Mouse (Mus musculus) CH12.LX (cell line): ENCODE results near the gene Tsc22d4. TPM values are rescaled to one million over a fixed set of nuclear protein-coding genes. Genes with fewer than 3 reads are reported as not detected.

ENCODE experiments used
- DNase-seq: peaks from one replicate; pipeline ENCODE4 v3.0.0-alpha.2; 2013; ENCODE audit errors: extremely low read depth
- H3K27ac ChIP-seq: 2 replicates; pipeline ENCODE4 v1.5.1; 2012; ENCODE audit warnings: low read depth, mild to moderate bottlenecking, control low read depth, moderate library complexity; ENCODE audit not compliant: insufficient read depth
- H3K27me3 ChIP-seq: replicated peaks from 2 replicates; pipeline ENCODE3; 2012; ENCODE audit warnings: inconsistent platforms
- H3K36me3 ChIP-seq, 2 experiments: replicated peaks in 1 of 2; 2 replicates each; pipeline versions ENCODE3 to v1.6.1; 2012; ENCODE audit warnings: inconsistent platforms in 1 of 2, low read length in 1 of 2, mild to moderate bottlenecking in 1 of 2, mixed read lengths in 1 of 2, moderate library complexity in 1 of 2; ENCODE audit not compliant: control insufficient read depth in 1 of 2, insufficient read depth in 1 of 2
- H3K4me1 ChIP-seq, 2 experiments: 2 replicates each; pipeline ENCODE4 v1.6.1; 2012; ENCODE audit warnings: inconsistent platforms in 1 of 2, moderate library complexity in 1 of 2; ENCODE audit not compliant: insufficient read depth in 2 of 2, control insufficient read depth in 1 of 2
- H3K4me2 ChIP-seq: 2 replicates; pipeline ENCODE4 v1.6.1; 2012; ENCODE audit warnings: low read depth, mild to moderate bottlenecking, control low read depth; ENCODE audit not compliant: poor library complexity, insufficient read depth, severe bottlenecking
- H3K4me3 ChIP-seq, 3 experiments: fragments of 150-350 bp in 1 of 3; sonication (generic) in 1 of 3; replicated peaks in 1 of 3; 2 replicates each; pipeline versions ENCODE3 to v1.5.1; 2011 to 2012; ENCODE audit warnings: low read depth in 2 of 3, low read length in 2 of 3, mild to moderate bottlenecking in 2 of 3, moderate library complexity in 2 of 3, control low read depth in 1 of 3, improper control_type of control experiment in 1 of 3, inconsistent platforms in 1 of 3, mixed read lengths in 1 of 3; ENCODE audit not compliant: poor library complexity in 1 of 3
- H3K79me2 ChIP-seq: replicated peaks from 2 replicates; pipeline ENCODE4 v1.6.1; 2012; ENCODE audit warnings: mild to moderate bottlenecking, moderate library complexity; ENCODE audit not compliant: control insufficient read depth, poor library complexity, insufficient read depth, severe bottlenecking; ENCODE audit errors: extremely low read depth
- H3K9ac ChIP-seq: 2 replicates; pipeline ENCODE4 v1.6.1; 2012; ENCODE audit warnings: low read depth, mild to moderate bottlenecking, control low read depth, moderate library complexity; ENCODE audit not compliant: insufficient read depth
- H3K9me3 ChIP-seq: replicated peaks from 2 replicates; pipeline ENCODE3; 2012; ENCODE audit warnings: low read length, inconsistent platforms, mixed read lengths
- BHLHE40 ChIP-seq: IDR thresholded peaks from 2 replicates; pipeline ENCODE4 v1.6.1; 2011; ENCODE audit warnings: mild to moderate bottlenecking, low read depth, low read length, improper control_type of control experiment
- CHD1 ChIP-seq: IDR thresholded peaks from 2 replicates; pipeline ENCODE4 v1.6.1; 2012; ENCODE audit warnings: low read depth, low read length, improper control_type of control experiment, inconsistent platforms
- CHD2 ChIP-seq: IDR thresholded peaks from 2 replicates; pipeline ENCODE4 v1.6.1; 2011; ENCODE audit warnings: low read length, improper control_type of control experiment
- CTCF ChIP-seq, 2 experiments: IDR thresholded peaks in 1 of 2; conservative IDR thresholded peaks in 1 of 2; 2 replicates each; pipeline ENCODE4 v1.5.1; 2011 to 2012; ENCODE audit warnings: low read depth in 2 of 2, low read length in 2 of 2, improper control_type of control experiment in 1 of 2, inconsistent platforms in 1 of 2, mild to moderate bottlenecking in 1 of 2, moderate library complexity in 1 of 2
- E2F4 ChIP-seq: IDR thresholded peaks from 2 replicates; pipeline ENCODE4 v1.6.1; 2011; ENCODE audit warnings: low read depth, low read length, improper control_type of control experiment; ENCODE audit not compliant: insufficient replicate concordance
- ELF1 ChIP-seq: IDR thresholded peaks from 2 replicates; pipeline ENCODE4 v1.6.1; 2014; ENCODE audit warnings: low read depth, mild to moderate bottlenecking, inconsistent platforms, low read length, improper control_type of control experiment
- EP300 ChIP-seq: IDR thresholded peaks from 2 replicates; pipeline ENCODE4 v1.6.1; 2011; ENCODE audit warnings: low read length, improper control_type of control experiment
- ETS1 ChIP-seq: conservative IDR thresholded peaks from 2 replicates; pipeline ENCODE4 v1.6.1; 2012; ENCODE audit warnings: low read depth, mild to moderate bottlenecking, inconsistent platforms, low read length, improper control_type of control experiment, moderate library complexity
- GABPA ChIP-seq: IDR thresholded peaks from 2 replicates; pipeline ENCODE4 v1.6.1; 2012; ENCODE audit warnings: low read depth, low read length, improper control_type of control experiment, inconsistent platforms; ENCODE audit not compliant: insufficient replicate concordance
- HCFC1 ChIP-seq: IDR thresholded peaks from 2 replicates; pipeline ENCODE4 v1.6.1; 2012; ENCODE audit warnings: low read depth, mild to moderate bottlenecking, inconsistent platforms, low read length, improper control_type of control experiment
- IRF4 ChIP-seq: IDR thresholded peaks from 2 replicates; pipeline ENCODE4 v1.6.1; 2014; ENCODE audit warnings: low read depth, mild to moderate bottlenecking, inconsistent platforms, low read length, improper control_type of control experiment
- JUND ChIP-seq: conservative IDR thresholded peaks from 2 replicates; pipeline ENCODE4 v1.6.1; 2011; ENCODE audit warnings: low read depth, low read length, improper control_type of control experiment
- KAT2A ChIP-seq: IDR thresholded peaks from 2 replicates; pipeline ENCODE4 v1.6.1; 2012; ENCODE audit warnings: low read length, improper control_type of control experiment, inconsistent platforms; ENCODE audit not compliant: insufficient replicate concordance
- MAX ChIP-seq: IDR thresholded peaks from 2 replicates; pipeline ENCODE4 v1.6.1; 2011; ENCODE audit warnings: low read length, improper control_type of control experiment
- MAZ ChIP-seq: IDR thresholded peaks from 2 replicates; pipeline ENCODE4 v1.6.1; 2012; ENCODE audit warnings: low read depth, mild to moderate bottlenecking, inconsistent platforms, low read length, improper control_type of control experiment, moderate library complexity
- MEF2A ChIP-seq: IDR thresholded peaks from 2 replicates; pipeline ENCODE4 v1.6.1; 2014; ENCODE audit warnings: low read depth, mild to moderate bottlenecking, inconsistent platforms, low read length, improper control_type of control experiment, borderline replicate concordance
- MYC ChIP-seq: IDR thresholded peaks from 2 replicates; pipeline ENCODE4 v1.6.1; 2011; ENCODE audit warnings: low read depth, mild to moderate bottlenecking, improper control_type of control experiment, low read length
- NELFE ChIP-seq: IDR thresholded peaks from 2 replicates; pipeline ENCODE4 v1.6.1; 2011; ENCODE audit warnings: low read depth, low read length, improper control_type of control experiment
- NRF1 ChIP-seq: IDR thresholded peaks from 2 replicates; pipeline ENCODE4 v1.6.1; 2014; ENCODE audit warnings: low read depth, mild to moderate bottlenecking, inconsistent platforms, low read length, improper control_type of control experiment, moderate library complexity
- PAX5 ChIP-seq: IDR thresholded peaks from 2 replicates; pipeline ENCODE4 v1.6.1; 2012; ENCODE audit warnings: low read length, inconsistent platforms, mixed read lengths
- POLR2A ChIP-seq: IDR thresholded peaks from 2 replicates; pipeline ENCODE4 v1.6.1; 2011; ENCODE audit warnings: low read depth, mild to moderate bottlenecking, improper control_type of control experiment, low read length
- POLR2AphosphoS2 ChIP-seq: IDR thresholded peaks from 2 replicates; pipeline ENCODE4 v1.6.1; 2011; ENCODE audit warnings: low read depth, low read length, improper control_type of control experiment
- RAD21 ChIP-seq: IDR thresholded peaks from 2 replicates; pipeline ENCODE4 v1.6.1; 2011; ENCODE audit warnings: low read depth, mild to moderate bottlenecking, low read length, improper control_type of control experiment, moderate library complexity
- RCOR1 ChIP-seq: conservative IDR thresholded peaks from 2 replicates; pipeline ENCODE4 v1.6.1; 2012; ENCODE audit warnings: low read depth, mild to moderate bottlenecking, inconsistent platforms, low read length, improper control_type of control experiment
- SMC3 ChIP-seq: IDR thresholded peaks from 2 replicates; pipeline ENCODE4 v1.6.1; 2011; ENCODE audit warnings: low read depth, low read length, improper control_type of control experiment
- TCF12 ChIP-seq: IDR thresholded peaks from 2 replicates; pipeline ENCODE4 v1.6.1; 2014; ENCODE audit warnings: low read depth, mild to moderate bottlenecking, inconsistent platforms, low read length, improper control_type of control experiment
- UBTF ChIP-seq: IDR thresholded peaks from 2 replicates; pipeline ENCODE4 v1.6.1; 2012; ENCODE audit warnings: low read depth, mild to moderate bottlenecking, inconsistent platforms, low read length, improper control_type of control experiment, moderate library complexity
- USF2 ChIP-seq: conservative IDR thresholded peaks from 2 replicates; pipeline ENCODE4 v1.6.1; 2011; ENCODE audit warnings: low read depth, low read length, improper control_type of control experiment
- ZC3H11A ChIP-seq: IDR thresholded peaks from 2 replicates; pipeline ENCODE4 v1.6.1; 2012; ENCODE audit warnings: low read depth, mild to moderate bottlenecking, inconsistent platforms, low read length, improper control_type of control experiment
- ZKSCAN1 ChIP-seq: IDR thresholded peaks from 2 replicates; pipeline ENCODE4 v1.6.1; 2012; ENCODE audit warnings: low read depth, inconsistent platforms, low read length, improper control_type of control experiment, borderline replicate concordance
- dilution Hi-C: fragments of 300-500 bp; cut with MboI; formaldehyde crosslinking; loops from 2 replicates; pipeline ENCODE4 v1.14.3; 2020; ENCODE audit warnings: low sequenced_read_pairs; ENCODE audit not compliant: extremely low pct_unique_long_range_greater_than_20kb, extremely low pct_ligation_motif_present
- in situ Hi-C: fragments of 300-500 bp; cut with MboI; formaldehyde crosslinking; loops from 3 replicates; pipeline ENCODE4 v1.14.3; 2019; ENCODE audit warnings: low sequenced_read_pairs, low pct_ligation_motif_present, low pct_unique_long_range_greater_than_20kb, mixed read lengths
- polyA plus RNA-seq: library from polyadenylated mRNA; unstranded; fragments of >175 nt; gene quantifications from 2 replicates; pipeline ENCODE4 v1.2.1, GENCODE M21; 2012; ENCODE audit warnings: low read depth; ENCODE audit not compliant: insufficient read length
- total RNA-seq, 2 experiments: library from RNA; depleted of rRNA; stranded (reverse); fragments of 300-350 nt in 1 of 2; fragments of >200 nt in 1 of 2; gene quantifications; 2 replicates each; pipeline ENCODE4 v1.2.3; 2012 to 2014

Tsc22d4 gene
- total and polyA plus RNA-seq, 3 experiments, result 28.2 to 103 (median 39.9) TPM

GRCm38 (mm10) chr5:137786109-137786942, 40.8 kb downstream of the Tsc22d4 start (continued):
- no peak; the same call in 1 of the 2 replicates for TF ChIP-seq MEF2A
- no peak for TF ChIP-seq EP300
- TF ChIP-seq TCF12, result peak; percentile 34
- TF ChIP-seq ZC3H11A, result no peak
- TF ChIP-seq ETS1, result peak; percentile 54
- TF ChIP-seq ELF1, result peak; percentile 65
- TF ChIP-seq MAZ, result peak; percentile 67; the same call in 1 of the 2 replicates
- TF ChIP-seq USF2, result peak; percentile 48; the same call in 1 of the 2 replicates
- TF ChIP-seq NRF1, result peak; percentile 86
- peak; percentile 95 for TF ChIP-seq NELFE
- peak; percentile 95 for TF ChIP-seq MYC

GRCm38 (mm10) chr5:137787151-137787928, 41.8 kb downstream of the Tsc22d4 start, which contains the start of the genes Mepce and Zcwpw1:
Gene Mepce, minus strand, starts transcription at chr5:137787655.
Gene Zcwpw1, plus strand, starts transcription at chr5:137787798.
- Histone ChIP-seq H3K79me2 (peaks cover 32% of the 10 kb centered on the region), H3K36me3 (peaks cover 19 to 29% of the 10 kb centered on the region in 2 experiments), H3K4me2 (peak within 1 kb of the TSS; percentile 57), H3K27me3 (no peaks in the 10 kb centered on the region), H3K9me3 (peaks cover 2% of the 10 kb centered on the region), H3K27ac (peak within 1 kb of the TSS; percentile 92), H3K4me1 (peaks cover 19 to 35% of the 10 kb centered on the region in 2 experiments), H3K9ac (peak within 1 kb of the TSS; percentile 99), H3K4me3 (peak within 1 kb of the TSS; percentile 70 to 76 (median 75))
- dilution Hi-C loops (no loop called here), in situ Hi-C loops (no loop called here)
- peak; percentile 91 for DNase-seq
- TF ChIP-seq CTCF (conservative IDR thresholded peaks at IDR 0.05 in 1 of 2, IDR thresholded peaks at IDR 0.05 in 1 of 2; ENCODE audit: low read depth in 2 of 2, low read length in 2 of 2) (peak in 1 of 2 experiments; percentile 71; a peak in 2 of 4 replicates), EP300 (no peak), POLR2A (peak; percentile 24; the same call in 1 of the 2 replicates), MYC (peak; percentile 87), PAX5 (no peak), SMC3 (peak; percentile 38), MEF2A (peak; percentile 49; the same call in 1 of the 2 replicates), KAT2A (peak; percentile 92), UBTF (no peak), BHLHE40 (peak; percentile 80), MAX (peak; percentile 100), NELFE (peak; percentile 61; the same call in 1 of the 2 replicates), E2F4 (peak; percentile 98), IRF4 (peak; percentile 65; the same call in 1 of the 2 replicates), RCOR1 (0 out of 2 replicates have a peak, but pooled peaks have one; percentile 58), HCFC1 (peak; percentile 96), ZKSCAN1 (no peak), ELF1 (peak; percentile 89), RAD21 (peak; percentile 49), GABPA (peak; percentile 16; the same call in 1 of the 2 replicates), NRF1 (peak; percentile 98), JUND (no peak), CHD1 (0 out of 2 replicates have a peak, but pooled peaks have one; percentile 78), ETS1 (peak; percentile 71), CHD2 (peak; percentile 56; the same call in 1 of the 2 replicates), POLR2AphosphoS2 (no peak), MAZ (peak; percentile 83; the same call in 1 of the 2 replicates), TCF12 (0 out of 2 replicates have a peak, but pooled peaks have one; percentile 9), USF2 (peak; percentile 55; the same call in 1 of the 2 replicates)
